ENCODE assay signal across 26 mouse cellular contexts in the genomic region with DNA sequence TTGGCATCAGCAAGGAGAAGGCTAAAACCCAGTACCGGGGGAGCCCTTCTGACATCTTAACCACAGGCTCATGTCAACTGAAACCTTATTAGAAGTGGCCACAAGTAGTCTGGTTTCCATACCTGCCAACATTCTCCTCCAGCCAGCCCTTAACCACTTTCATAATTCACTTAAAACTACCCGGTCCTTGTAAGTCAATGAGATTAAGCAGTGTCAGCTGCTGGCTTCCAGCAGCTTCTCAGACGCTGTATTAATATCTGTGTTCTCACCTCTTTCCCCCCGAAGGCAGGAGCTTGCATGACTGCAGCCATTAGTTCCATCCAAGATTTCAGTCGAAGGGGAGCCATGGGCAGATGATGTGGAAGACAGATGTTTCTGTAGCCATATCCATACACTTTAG.
DNase-seq lines count a peak whose midpoint lies in the region; ATAC-seq lines count a peak whose summit lies in the region.
"Had no signal": no experiment of that assay in that cellular context is flagged by ENCODE, and none has a peak within 500 bp of the region (broad histone marks: within the 10 kb centered on the region; RNA-seq: fewer than 3 reads in every experiment).

No protein-coding gene starts in this region.

- H3K9me3 ChIP-seq in embryonic facial prominence, embryonic 13.5 days, result no peaks in the 10 kb centered on the region
- H3K9me3 ChIP-seq in embryonic facial prominence, embryonic 10.5 days, result no peaks in the 10 kb centered on the region
- H3K9me3 ChIP-seq in embryonic facial prominence, embryonic 14.5 days (ENCODE audit: control insufficient read depth, low read length), result no peaks in the 10 kb centered on the region
- no peaks in the 10 kb centered on the region for H3K9me3 ChIP-seq in limb, embryonic 15.5 days
- no peaks in the 10 kb centered on the region for H3K9me3 ChIP-seq in midbrain, embryonic 15.5 days
- H3K9me3 ChIP-seq: embryonic facial prominence, embryonic 15.5 days; forebrain, embryonic 10.5 days; forebrain, embryonic 12.5 days had no signal

- no peak for DNase-seq in embryonic facial prominence, embryonic 10.5 days (ENCODE audit: low spot score)
- DNase-seq in retina, postnatal 1 day, result peak; percentile 30
- DNase-seq in retina, embryonic 14.5 days (ENCODE audit: low spot score), result no peak
- DNase-seq in embryonic facial prominence, embryonic 14.5 days (ENCODE audit: low spot score), result peak; percentile 44
- no peak for DNase-seq in c-Kit-positive CD71-positive TER-119-positive erythroid progenitor cells, embryonic 14.5 days (ENCODE audit: low spot score)
- DNase-seq: adrenal gland, adult 8-10 months; adrenal gland, postnatal 14 days; adrenal gland, postnatal 36 days; B cell, adult 2 months; cerebellum, adult 11 months; cerebellum, adult 18-20 months; cerebellum, adult 8-10 months; cerebellum, postnatal 10 days; cerebellum, postnatal 25 days had no signal

- WGBS in embryonic facial prominence, embryonic 13.5 days, result 43% methylated on average over 5 of the region's 5 CpGs
- WGBS in embryonic facial prominence, embryonic 10.5 days, result 79% methylated on average over 5 of the region's 5 CpGs
- WGBS in embryonic facial prominence, embryonic 14.5 days, result 42% methylated on average over 5 of the region's 5 CpGs
- WGBS in limb, embryonic 15.5 days, result 27% methylated on average over 5 of the region's 5 CpGs
- 71% methylated on average over 5 of the region's 5 CpGs for WGBS in midbrain, embryonic 15.5 days

- ATAC-seq in embryonic facial prominence, embryonic 13.5 days (ENCODE audit: insufficient number of reproducible peaks, insufficient read depth, low FRiP score, low TSS enrichment, low read depth), result 0 out of 2 replicates have a peak, but pooled peaks have one; percentile 37
- ATAC-seq in embryonic facial prominence, embryonic 14.5 days (ENCODE audit: low read depth), result no peak
- ATAC-seq in limb, embryonic 15.5 days (ENCODE audit: insufficient number of reproducible peaks, low FRiP score, low TSS enrichment, low read depth), result peak; percentile 67
- no peak for ATAC-seq in midbrain, embryonic 15.5 days (replicated peaks)
- ATAC-seq: activated CD4-positive, CD25-positive, alpha-beta regulatory T cell, adult 4 months; CD4-positive, CD25-positive, alpha-beta regulatory T cell, adult 4 months; forebrain, embryonic 14.5 days; forebrain, embryonic 16.5 days; Patski had no signal

- no peak overlapping the region for H3K27ac ChIP-seq in embryonic facial prominence, embryonic 13.5 days
- H3K27ac ChIP-seq in embryonic facial prominence, embryonic 10.5 days (replicated peaks), result no peak overlapping the region
- H3K27ac ChIP-seq in embryonic facial prominence, embryonic 14.5 days (replicated peaks; ENCODE audit: low read depth, low read length), result no peak overlapping the region
- H3K27ac ChIP-seq in limb, embryonic 15.5 days, result peak overlapping the region; percentile 11; the same call in 1 of the 2 replicates
- no peak overlapping the region for H3K27ac ChIP-seq in midbrain, embryonic 15.5 days
- H3K27ac ChIP-seq: embryonic facial prominence, embryonic 15.5 days; forebrain, embryonic 10.5 days; forebrain, embryonic 12.5 days had no signal

- no peak overlapping the region for H3K4me2 ChIP-seq in embryonic facial prominence, embryonic 13.5 days
- no peak overlapping the region for H3K4me2 ChIP-seq in embryonic facial prominence, embryonic 14.5 days (ENCODE audit: low read depth, low read length)
- no peak overlapping the region for H3K4me2 ChIP-seq in limb, embryonic 15.5 days
- no peak overlapping the region for H3K4me2 ChIP-seq in midbrain, embryonic 15.5 days
- H3K4me2 ChIP-seq: embryonic facial prominence, embryonic 15.5 days; forebrain, embryonic 12.5 days had no signal

- no peaks in the 10 kb centered on the region for H3K27me3 ChIP-seq in embryonic facial prominence, embryonic 13.5 days
- no peaks in the 10 kb centered on the region for H3K27me3 ChIP-seq in embryonic facial prominence, embryonic 10.5 days (replicated peaks; ENCODE audit: low read depth, poor library complexity, severe bottlenecking)
- no peaks in the 10 kb centered on the region for H3K27me3 ChIP-seq in embryonic facial prominence, embryonic 14.5 days (replicated peaks; ENCODE audit: control insufficient read depth, insufficient read depth, low read length)
- H3K27me3 ChIP-seq in limb, embryonic 15.5 days, result no peaks in the 10 kb centered on the region
- H3K27me3 ChIP-seq in midbrain, embryonic 15.5 days (replicated peaks), result no peaks in the 10 kb centered on the region
- H3K27me3 ChIP-seq: embryonic facial prominence, embryonic 15.5 days; forebrain, embryonic 12.5 days; Patski had no signal

- no peak overlapping the region for H3K9ac ChIP-seq in embryonic facial prominence, embryonic 13.5 days
- no peak overlapping the region for H3K9ac ChIP-seq in embryonic facial prominence, embryonic 14.5 days (ENCODE audit: low read depth, low read length)
- H3K9ac ChIP-seq in limb, embryonic 15.5 days, result no peak overlapping the region
- no peak overlapping the region for H3K9ac ChIP-seq in midbrain, embryonic 15.5 days
- H3K9ac ChIP-seq: embryonic facial prominence, embryonic 15.5 days; forebrain, embryonic 12.5 days had no signal

- H3K4me1 ChIP-seq in embryonic facial prominence, embryonic 13.5 days, result peaks cover 18% of the 10 kb centered on the region
- no peaks in the 10 kb centered on the region for H3K4me1 ChIP-seq in embryonic facial prominence, embryonic 10.5 days
- peaks cover 11% of the 10 kb centered on the region for H3K4me1 ChIP-seq in embryonic facial prominence, embryonic 14.5 days (ENCODE audit: control insufficient read depth, insufficient read depth, low read length)
- H3K4me1 ChIP-seq in limb, embryonic 15.5 days, result peaks cover 13% of the 10 kb centered on the region; the same call in 1 of the 2 replicates
- H3K4me1 ChIP-seq in midbrain, embryonic 15.5 days, result no peaks in the 10 kb centered on the region
- H3K4me1 ChIP-seq: forebrain, embryonic 10.5 days; forebrain, embryonic 12.5 days had no signal

- H3K36me3 ChIP-seq in embryonic facial prominence, embryonic 13.5 days, result no peaks in the 10 kb centered on the region
- no peaks in the 10 kb centered on the region for H3K36me3 ChIP-seq in embryonic facial prominence, embryonic 10.5 days (replicated peaks)
- H3K36me3 ChIP-seq in embryonic facial prominence, embryonic 14.5 days (ENCODE audit: control insufficient read depth, insufficient read depth, low read length), result no peaks in the 10 kb centered on the region
- H3K36me3 ChIP-seq in limb, embryonic 15.5 days, result no peaks in the 10 kb centered on the region
- no peaks in the 10 kb centered on the region for H3K36me3 ChIP-seq in midbrain, embryonic 15.5 days (replicated peaks)
- H3K36me3 ChIP-seq: embryonic facial prominence, embryonic 15.5 days; forebrain, embryonic 10.5 days; forebrain, embryonic 12.5 days had no signal

- no peak overlapping the region for H3K4me3 ChIP-seq in embryonic facial prominence, embryonic 13.5 days
- no peak overlapping the region for H3K4me3 ChIP-seq in embryonic facial prominence, embryonic 10.5 days
- H3K4me3 ChIP-seq in embryonic facial prominence, embryonic 14.5 days (ENCODE audit: low read depth, low read length), result no peak overlapping the region
- no peak overlapping the region for H3K4me3 ChIP-seq in limb, embryonic 15.5 days
- H3K4me3 ChIP-seq in midbrain, embryonic 15.5 days, result no peak overlapping the region
- H3K4me3 ChIP-seq: embryonic facial prominence, embryonic 15.5 days; erythroblast, embryonic 14.5 days; forebrain, embryonic 10.5 days; forebrain, embryonic 12.5 days had no signal

Comparison
In these comparisons a context has a peak if more than half of its experiments do, and no peak if none do; other contexts are left out.
1. ATAC-seq: peak in embryonic facial prominence, embryonic 13.5 days (single experiment) and limb, embryonic 15.5 days (single experiment); none in embryonic facial prominence, embryonic 14.5 days (single experiment) and midbrain, embryonic 15.5 days (single experiment).
2. DNase-seq: peak in retina, postnatal 1 day (single experiment) and embryonic facial prominence, embryonic 14.5 days (single experiment); none in embryonic facial prominence, embryonic 10.5 days (single experiment), retina, embryonic 14.5 days (single experiment) and c-Kit-positive CD71-positive TER-119-positive erythroid progenitor cells, embryonic 14.5 days (single experiment).